Mouse (Mus musculus) midbrain, postnatal 0 days (tissue): ENCODE data around the gene Relt. TPM values are rescaled to one million over a fixed set of nuclear protein-coding genes. Genes with fewer than 3 reads are reported as not detected.
A peak's percentile ranks its signal among the peaks of the same experiment; 100 is the strongest.

Source experiments
- ATAC-seq: fragments of 200-750 bp; cut with Nextera tagmentation; 2 replicates; pipeline ENCODE4 v1.8.0; 2017; ENCODE audit warnings: moderate number of reproducible peaks, mild to moderate bottlenecking, moderate TSS enrichment, moderate library complexity; ENCODE audit not compliant: low FRiP score
- DNase-seq: peaks from one replicate; pipeline ENCODE4 v3.0.0-alpha.2; 2015; ENCODE audit warnings: low spot score
- H3K27ac ChIP-seq: fragments of 300-500 bp; sonication (generic); 2 replicates; pipeline ENCODE4 v1.5.1; 2014; ENCODE audit warnings: low read depth, mild to moderate bottlenecking, low read length, mixed read lengths
- H3K27me3 ChIP-seq: fragments of 300-500 bp; sonication (generic); 2 replicates; pipeline ENCODE4 v1.6.1; 2014; ENCODE audit warnings: low read length, control low read depth, mixed read lengths; ENCODE audit not compliant: insufficient read depth
- H3K36me3 ChIP-seq: fragments of 300-500 bp; sonication (generic); 2 replicates; pipeline ENCODE4 v1.6.1; 2014; ENCODE audit warnings: low read length, control low read depth, mixed read lengths; ENCODE audit not compliant: insufficient read depth
- H3K4me1 ChIP-seq: fragments of 300-500 bp; sonication (generic); 2 replicates; pipeline ENCODE4 v1.6.1; 2014; ENCODE audit warnings: mild to moderate bottlenecking, control low read depth, antibody characterized with exemption, low read length, mixed read lengths; ENCODE audit not compliant: insufficient read depth
- H3K4me2 ChIP-seq: fragments of 300-500 bp; sonication (generic); 2 replicates; pipeline ENCODE4 v1.6.1; 2014; ENCODE audit warnings: low read depth, mild to moderate bottlenecking, low read length, mixed read lengths; ENCODE audit not compliant: poor library complexity, severe bottlenecking
- H3K4me3 ChIP-seq: fragments of 300-500 bp; sonication (generic); 2 replicates; pipeline ENCODE4 v1.5.1; 2014; ENCODE audit warnings: low read depth, mild to moderate bottlenecking, low read length, moderate library complexity
- H3K9ac ChIP-seq: fragments of 300-500 bp; sonication (generic); replicated peaks from 2 replicates; pipeline ENCODE4 v1.6.1; 2014; ENCODE audit warnings: mild to moderate bottlenecking, low read length, moderate library complexity, mixed read lengths; ENCODE audit not compliant: poor library complexity, severe bottlenecking
- H3K9me3 ChIP-seq: fragments of 300-500 bp; sonication (generic); 2 replicates; pipeline ENCODE4 v1.6.1; 2016; ENCODE audit warnings: low read length, control low read depth
- CTCF ChIP-seq: IDR thresholded peaks from 2 replicates; pipeline ENCODE4 v1.5.1; 2016; ENCODE audit warnings: antibody characterized with exemption, mild to moderate bottlenecking
- WGBS: fragments of 180-500 bp; shearing (Covaris S2); extraction: QIAGEN DNeasy Blood & Tissue Kit; methylation state at CpG from one replicate; pipeline ENCODE4 v1.1.7; 2014; 5-methylcytosine and 5-hydroxymethylcytosine counted together
- polyA plus RNA-seq: library from polyadenylated mRNA; unstranded; fragments of >200 nt; fragmentation: Nextera tagmentation; extraction: Ambion mirVana; gene quantifications from 2 replicates; pipeline ENCODE4 v1.2.1, GENCODE M21; 2015
- total RNA-seq: library from RNA; depleted of rRNA; stranded (reverse); fragments of >200 nt; gene quantifications from 2 replicates; pipeline ENCODE4 v1.2.3, GENCODE M21; 2014

The Relt gene
- total and polyA plus RNA-seq, 2 experiments from 2014 or later = 5.3 to 7.8 TPM

DNA sequence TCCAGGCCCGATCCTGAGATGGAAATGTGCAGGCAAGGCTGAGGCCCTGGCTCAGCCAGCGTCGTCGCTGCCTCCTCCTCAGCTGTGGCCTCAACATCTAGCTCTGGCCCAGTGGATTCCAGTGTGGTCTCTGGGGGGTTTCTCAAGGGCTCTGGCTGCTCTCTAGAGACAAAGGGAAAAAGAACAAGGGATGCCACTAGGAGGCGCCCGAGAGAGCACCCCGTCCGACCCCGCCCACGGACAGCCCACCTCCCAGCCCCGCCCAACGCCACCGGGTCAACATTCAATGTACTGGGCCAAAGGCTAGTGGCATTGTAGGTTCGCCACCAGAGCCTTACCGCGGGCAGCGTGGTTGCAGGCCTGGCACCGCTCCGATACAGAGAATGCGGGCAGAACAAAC lies 16.3 kb upstream of the Relt start:
- Histone ChIP-seq H3K9ac (no peak overlapping the region), H3K4me3 (no peak overlapping the region), H3K27ac (no peak overlapping the region), H3K27me3 (no peaks in the 10 kb centered on the region), H3K9me3 (no peaks in the 10 kb centered on the region), H3K4me1 (no peaks in the 10 kb centered on the region), H3K36me3 (peaks cover 77% of the 10 kb centered on the region), H3K4me2 (no peak overlapping the region)
- ATAC-seq (no peak), DNase-seq (peak; percentile 59)
- 23% methylated on average over 20 of the region's 20 CpGs for WGBS
- TF ChIP-seq CTCF = peak; percentile 65

DNA sequence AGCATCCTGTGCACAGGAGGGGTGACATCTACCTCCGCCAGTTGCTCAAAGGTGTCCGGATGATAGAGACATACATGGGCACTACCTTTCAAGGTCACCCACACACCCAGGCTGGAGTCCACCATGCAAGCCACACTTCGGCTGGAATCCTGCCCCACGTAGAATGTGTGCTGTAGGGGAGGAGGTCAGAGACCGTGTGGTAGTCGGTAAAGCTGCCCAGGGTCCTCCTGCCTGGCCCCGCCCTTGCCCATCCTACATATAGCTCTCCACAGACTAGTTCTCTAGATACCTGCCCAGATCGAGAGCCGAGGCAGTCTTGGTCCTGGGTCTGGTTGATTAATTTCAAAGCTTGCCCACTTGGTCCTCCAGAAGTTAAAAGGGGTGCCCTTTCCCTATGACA lies 13.5 kb upstream of the Relt start:
- H3K4me1 ChIP-seq = no peaks in the 10 kb centered on the region
- no peak overlapping the region for H3K9ac ChIP-seq
- H3K4me3 ChIP-seq = no peak overlapping the region
- no peak overlapping the region for H3K27ac ChIP-seq
- no peak overlapping the region for H3K4me2 ChIP-seq
- 95% methylated on average over 9 of the region's 9 CpGs for WGBS
- no peak for DNase-seq
- TF ChIP-seq CTCF = no peak
- peaks cover 67% of the 10 kb centered on the region for H3K36me3 ChIP-seq
- no peak for ATAC-seq
- no peaks in the 10 kb centered on the region for H3K9me3 ChIP-seq
- no peaks in the 10 kb centered on the region for H3K27me3 ChIP-seq

DNA sequence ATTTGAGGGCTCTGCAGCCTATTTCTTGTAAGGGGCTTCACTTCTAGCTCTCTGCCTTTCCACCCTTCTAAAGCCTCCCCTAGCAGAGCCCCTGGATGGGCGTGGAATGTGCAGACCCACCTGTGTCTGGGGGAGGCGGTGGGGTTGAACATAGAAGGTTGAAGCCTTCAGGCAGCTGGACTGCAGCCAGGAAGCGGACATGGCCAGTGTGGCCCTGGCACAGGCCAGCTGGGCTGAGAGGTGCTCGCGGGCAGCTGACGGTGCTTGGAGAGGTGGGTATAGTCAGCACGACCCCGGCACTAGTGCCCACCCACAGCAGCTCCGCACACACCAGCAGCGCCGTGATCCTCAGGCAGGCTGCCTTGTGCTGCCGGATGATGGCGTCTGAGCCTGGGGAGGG lies 13.0 kb upstream of the Relt start:
- H3K4me3 ChIP-seq = no peak overlapping the region
- ATAC-seq (no peak), DNase-seq (no peak)
- no peaks in the 10 kb centered on the region for H3K27me3 ChIP-seq
- 88% methylated on average over 13 of the region's 13 CpGs for WGBS
- no peaks in the 10 kb centered on the region for H3K4me1 ChIP-seq
- no peak overlapping the region for H3K27ac ChIP-seq
- TF ChIP-seq CTCF = no peak
- H3K36me3 ChIP-seq = peaks cover 63% of the 10 kb centered on the region
- no peak overlapping the region for H3K9ac ChIP-seq
- no peaks in the 10 kb centered on the region for H3K9me3 ChIP-seq
- no peak overlapping the region for H3K4me2 ChIP-seq

DNA sequence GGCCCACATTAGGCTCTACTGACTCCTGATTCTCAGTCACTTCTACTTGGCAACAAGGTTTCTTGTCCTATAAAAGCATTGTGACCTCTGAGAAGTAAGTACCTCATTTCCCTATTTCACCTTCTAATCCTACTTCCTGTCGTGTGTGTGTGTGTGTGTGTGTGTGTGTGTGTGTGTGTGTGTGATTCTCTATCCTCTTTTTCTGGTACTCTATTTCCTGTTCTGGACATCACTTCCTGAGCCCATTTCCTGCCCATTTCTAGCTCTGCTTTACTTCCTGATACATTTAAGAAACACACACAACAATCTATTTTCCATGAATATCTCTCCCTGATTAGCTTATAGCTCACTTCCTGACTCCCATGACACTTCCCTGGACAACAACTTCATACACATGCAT lies 12.6 kb upstream of the Relt start:
- ATAC-seq (no peak), DNase-seq (no peak)
- H3K4me1 ChIP-seq = no peaks in the 10 kb centered on the region
- H3K27ac ChIP-seq = no peak overlapping the region
- H3K4me2 ChIP-seq = no peak overlapping the region
- no peaks in the 10 kb centered on the region for H3K27me3 ChIP-seq
- H3K9me3 ChIP-seq = no peaks in the 10 kb centered on the region
- H3K9ac ChIP-seq = no peak overlapping the region
- 45% methylated on average over 1 of the region's 1 CpGs for whole genome bisulfite sequencing
- peaks cover 59% of the 10 kb centered on the region for H3K36me3 ChIP-seq
- no peak for TF ChIP-seq CTCF
- no peak overlapping the region for H3K4me3 ChIP-seq

DNA sequence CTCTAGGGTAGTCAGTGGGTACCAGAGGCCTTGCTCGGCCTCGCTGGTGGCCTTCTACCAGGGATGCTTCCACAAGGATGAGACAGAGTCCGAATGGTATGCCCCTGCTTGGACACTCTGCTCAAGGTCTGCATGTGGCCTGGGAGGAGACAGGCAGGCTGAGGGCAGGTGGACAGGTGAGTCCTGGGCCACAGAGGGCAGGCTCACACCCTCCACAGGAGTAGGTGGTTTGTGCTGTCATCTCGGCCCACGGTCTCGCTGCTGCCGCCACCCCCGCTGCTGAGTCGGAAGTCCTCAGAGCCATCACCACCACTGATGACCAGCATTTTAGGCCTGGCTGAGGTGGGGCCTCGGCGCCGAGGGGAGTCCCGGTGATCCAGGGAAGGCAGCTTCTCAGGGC lies 10.0 kb upstream of the Relt start:
- Histone ChIP-seq H3K36me3 (peaks cover 36% of the 10 kb centered on the region), H3K27ac (no peak overlapping the region), H3K9ac (no peak overlapping the region), H3K4me1 (no peaks in the 10 kb centered on the region), H3K9me3 (no peaks in the 10 kb centered on the region), H3K4me2 (no peak overlapping the region), H3K27me3 (no peaks in the 10 kb centered on the region), H3K4me3 (no peak overlapping the region)
- WGBS = 94% methylated on average over 13 of the region's 13 CpGs
- no peak for ATAC-seq
- no peak for TF ChIP-seq CTCF
- DNase-seq = no peak

DNA sequence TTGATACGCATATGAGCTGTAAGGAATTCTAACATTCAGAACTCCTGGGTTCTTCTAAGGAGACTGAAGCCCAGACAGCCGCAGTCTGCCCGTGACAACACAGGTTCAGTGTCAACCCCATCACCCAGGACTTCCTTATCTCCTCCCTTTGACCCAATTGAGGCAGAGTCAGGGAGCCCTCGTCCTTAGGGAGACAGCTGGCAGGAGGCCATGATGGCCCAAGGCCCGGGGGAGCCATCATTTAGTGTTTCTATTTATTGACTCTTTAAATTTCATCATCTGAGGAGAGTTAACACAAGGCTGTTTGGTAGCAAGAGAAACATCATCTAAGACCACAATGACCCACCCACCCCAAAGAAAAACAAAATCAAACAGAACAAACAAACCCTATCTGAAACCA lies 8.6 kb upstream of the Relt start:
- H3K4me2 ChIP-seq = no peak overlapping the region
- no peak overlapping the region for H3K9ac ChIP-seq
- ATAC-seq (no peak), DNase-seq (no peak)
- no peaks in the 10 kb centered on the region for H3K27me3 ChIP-seq
- H3K36me3 ChIP-seq = peaks cover 26% of the 10 kb centered on the region
- no peaks in the 10 kb centered on the region for H3K4me1 ChIP-seq
- no peak overlapping the region for H3K27ac ChIP-seq
- H3K9me3 ChIP-seq = no peaks in the 10 kb centered on the region
- WGBS = 92% methylated on average over 5 of the region's 5 CpGs
- H3K4me3 ChIP-seq = no peak overlapping the region
- no peak for TF ChIP-seq CTCF
